Mouse (Mus musculus): ENCODE measurements around the gene Olfr666.
"Not testable (repeated sequence)": the region's sequence is repeated elsewhere in the genome, so short reads cannot be mapped to it uniquely, and the experiment has no call there.

GRCm38 (mm10) chr7:104856709-104857108 is 39.0 kb downstream of the Olfr666 start, which contains the start of gene Usp17la:
- not testable (repeated sequence) for TF ChIP-seq CHD2 (IDR thresholded peaks at IDR 0.05; ENCODE audit: low read depth, low read length); HCFC1 (IDR thresholded peaks at IDR 0.05; ENCODE audit: borderline replicate concordance, insufficient read depth, low read length); ZC3H11A (IDR thresholded peaks at IDR 0.05; ENCODE audit: borderline replicate concordance, low read depth, low read length); ZNF384 (IDR thresholded peaks at IDR 0.05; ENCODE audit: low read depth, low read length)

All from ES-E14 (cell line).